Mouse (Mus musculus): ENCODE measurements around the gene Praf2. TPM values are rescaled to one million over a fixed set of nuclear protein-coding genes. Genes with fewer than 3 reads are reported as not detected.

The Praf2 gene
- total and polyA plus RNA-seq, 3 experiments, result 25.7 to 49.1 (median 40.6) TPM

- H3K4me2 ChIP-seq (ENCODE audit: insufficient read depth, low read depth, poor library complexity, severe bottlenecking), result no peak overlapping the region
- no peaks in the 10 kb centered on the region for H3K27me3 ChIP-seq (replicated peaks)
- H3K4me1 ChIP-seq (ENCODE audit: control insufficient read depth in 1 of 2, insufficient read depth in 2 of 2), result peaks cover 3 to 64% of the 10 kb centered on the region in 2 experiments
- DNase-seq (ENCODE audit: extremely low read depth), result no peak
- H3K9ac ChIP-seq (ENCODE audit: insufficient read depth, low read depth), result no peak overlapping the region
- no peak for TF ChIP-seq ZC3H11A (IDR thresholded peaks at IDR 0.05; ENCODE audit: low read depth, low read length)
- H3K27ac ChIP-seq (ENCODE audit: insufficient read depth, low read depth), result no peak overlapping the region
- H3K36me3 ChIP-seq (replicated peaks in 1 of 2; ENCODE audit: control insufficient read depth in 1 of 2, insufficient read depth in 1 of 2, low read length in 1 of 2), result peaks cover 0 to 15% of the 10 kb centered on the region in 2 experiments
- no peaks in the 10 kb centered on the region for H3K9me3 ChIP-seq (replicated peaks; ENCODE audit: low read length)
- H3K4me3 ChIP-seq (replicated peaks in 1 of 3; ENCODE audit: low read depth in 2 of 3, low read length in 2 of 3, poor library complexity in 1 of 3), result no peak overlapping the region
- in situ Hi-C loops (cut with MboI; ENCODE audit: low pct_ligation_motif_present, low pct_unique_long_range_greater_than_20kb, low sequenced_read_pairs) (no loop called here), dilution Hi-C loops (cut with MboI; ENCODE audit: extremely low pct_ligation_motif_present, extremely low pct_unique_long_range_greater_than_20kb, low sequenced_read_pairs) (no loop called here)
- no peaks in the 10 kb centered on the region for H3K79me2 ChIP-seq (replicated peaks; ENCODE audit: control insufficient read depth, extremely low read depth, insufficient read depth, poor library complexity, severe bottlenecking)
Measured at GRCm38 (mm10) chrX:7739336-7740081, 11.3 kb downstream of the Praf2 start.

DNA sequence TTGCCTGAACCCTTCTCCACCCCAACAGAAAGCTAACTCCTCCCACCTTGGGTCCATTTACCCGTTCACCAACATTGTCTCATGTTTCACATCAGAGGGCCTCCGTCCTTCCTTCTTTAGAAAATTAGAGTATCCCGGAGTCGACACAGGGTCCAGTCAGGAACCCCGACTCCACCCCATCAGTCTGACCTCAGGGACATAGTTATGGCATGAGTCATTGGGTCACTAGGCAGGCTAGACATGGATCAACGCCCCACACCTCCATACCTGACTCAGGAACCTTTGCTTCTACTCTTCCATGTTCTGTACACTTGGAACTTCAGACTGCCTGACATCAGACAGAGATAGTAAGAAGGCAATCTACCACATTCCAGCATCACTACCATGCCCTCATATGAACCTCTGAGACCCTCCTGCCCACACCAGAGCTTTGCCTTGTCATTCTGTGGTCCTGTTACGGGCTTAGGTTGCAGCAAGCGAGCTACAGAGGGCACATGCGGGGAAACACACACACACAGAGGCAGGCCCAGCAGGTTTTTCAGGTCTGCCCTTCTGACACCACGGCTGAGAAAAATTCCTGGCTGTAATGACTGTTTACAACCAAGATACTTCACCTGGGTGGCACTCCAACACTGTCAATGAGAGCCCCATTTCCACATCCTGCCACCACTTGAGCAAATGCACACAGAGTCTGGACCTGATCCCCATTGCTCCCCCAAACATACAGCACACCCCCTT is 12.0 kb downstream of the Praf2 start:
- TF ChIP-seq ZC3H11A (IDR thresholded peaks at IDR 0.05; ENCODE audit: low read depth, low read length), result no peak
- TF ChIP-seq TCF12 (IDR thresholded peaks at IDR 0.05; ENCODE audit: low read depth, low read length), result no peak
- no peak for TF ChIP-seq JUND (conservative IDR thresholded peaks at IDR 0.05; ENCODE audit: low read depth, low read length)
- TF ChIP-seq MAFK (IDR thresholded peaks at IDR 0.05; ENCODE audit: insufficient replicate concordance, low read length), result no peak
- no peak for TF ChIP-seq RAD21 (IDR thresholded peaks at IDR 0.05; ENCODE audit: low read depth, low read length)
- no peak for TF ChIP-seq EP300 (IDR thresholded peaks at IDR 0.05; ENCODE audit: low read length)
- no peak for TF ChIP-seq SMC3 (IDR thresholded peaks at IDR 0.05; ENCODE audit: low read depth, low read length)
- Histone ChIP-seq H3K4me3 (replicated peaks in 1 of 3; ENCODE audit: low read depth in 2 of 3, low read length in 2 of 3, poor library complexity in 1 of 3) (no peak overlapping the region), H3K4me1 (ENCODE audit: control insufficient read depth in 1 of 2, insufficient read depth in 2 of 2) (peaks cover 5 to 63% of the 10 kb centered on the region in 2 experiments), H3K79me2 (replicated peaks; ENCODE audit: control insufficient read depth, extremely low read depth, insufficient read depth, poor library complexity, severe bottlenecking) (no peaks in the 10 kb centered on the region), H3K4me2 (ENCODE audit: insufficient read depth, low read depth, poor library complexity, severe bottlenecking) (no peak overlapping the region), H3K9ac (ENCODE audit: insufficient read depth, low read depth) (no peak overlapping the region), H3K36me3 (replicated peaks in 1 of 2; ENCODE audit: control insufficient read depth in 1 of 2, insufficient read depth in 1 of 2, low read length in 1 of 2) (peaks cover 0 to 14% of the 10 kb centered on the region in 2 experiments), H3K27me3 (replicated peaks) (no peaks in the 10 kb centered on the region), H3K27ac (ENCODE audit: insufficient read depth, low read depth) (no peak overlapping the region), H3K9me3 (replicated peaks; ENCODE audit: low read length) (no peaks in the 10 kb centered on the region)
- in situ Hi-C loops (cut with MboI; ENCODE audit: low pct_ligation_motif_present, low pct_unique_long_range_greater_than_20kb, low sequenced_read_pairs) (no loop called here), dilution Hi-C loops (cut with MboI; ENCODE audit: extremely low pct_ligation_motif_present, extremely low pct_unique_long_range_greater_than_20kb, low sequenced_read_pairs) (no loop called here)
- no peak for DNase-seq (ENCODE audit: extremely low read depth)

DNA sequence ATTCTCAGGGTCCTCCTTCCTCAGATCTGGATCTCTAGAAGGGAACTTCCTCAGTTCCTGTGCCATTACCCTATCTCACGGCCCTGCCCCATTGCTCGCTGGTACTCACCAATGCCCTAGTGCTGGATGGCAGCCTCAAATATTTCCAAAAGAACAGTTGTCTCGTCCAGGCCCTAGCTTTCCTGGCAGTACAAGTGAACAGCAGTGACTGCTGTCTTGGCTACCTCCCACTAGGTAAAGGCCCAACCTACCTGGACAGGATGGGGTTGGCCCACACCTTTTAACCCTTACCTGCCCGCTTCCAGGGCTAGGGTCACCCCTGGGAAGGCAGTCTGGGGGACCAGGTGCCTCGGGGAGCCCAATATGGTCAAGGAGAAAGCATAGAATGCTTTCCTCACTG is 12.9 kb downstream of the Praf2 start:
- Histone ChIP-seq H3K9me3 (replicated peaks; ENCODE audit: low read length) (no peaks in the 10 kb centered on the region), H3K36me3 (replicated peaks in 1 of 2; ENCODE audit: control insufficient read depth in 1 of 2, insufficient read depth in 1 of 2, low read length in 1 of 2) (peaks cover 0 to 8% of the 10 kb centered on the region in 2 experiments), H3K79me2 (replicated peaks; ENCODE audit: control insufficient read depth, extremely low read depth, insufficient read depth, poor library complexity, severe bottlenecking) (no peaks in the 10 kb centered on the region), H3K27me3 (replicated peaks) (no peaks in the 10 kb centered on the region), H3K9ac (ENCODE audit: insufficient read depth, low read depth) (no peak overlapping the region), H3K27ac (ENCODE audit: insufficient read depth, low read depth) (no peak overlapping the region), H3K4me3 (replicated peaks in 1 of 3; ENCODE audit: low read depth in 2 of 3, low read length in 2 of 3, poor library complexity in 1 of 3) (no peak overlapping the region), H3K4me2 (ENCODE audit: insufficient read depth, low read depth, poor library complexity, severe bottlenecking) (no peak overlapping the region), H3K4me1 (ENCODE audit: control insufficient read depth in 1 of 2, insufficient read depth in 2 of 2) (peaks cover 7 to 62% of the 10 kb centered on the region in 2 experiments)
- TF ChIP-seq MEF2A (IDR thresholded peaks at IDR 0.05; ENCODE audit: borderline replicate concordance, low read depth, low read length), result no peak
- dilution Hi-C loops (cut with MboI; ENCODE audit: extremely low pct_ligation_motif_present, extremely low pct_unique_long_range_greater_than_20kb, low sequenced_read_pairs) (no loop called here), in situ Hi-C loops (cut with MboI; ENCODE audit: low pct_ligation_motif_present, low pct_unique_long_range_greater_than_20kb, low sequenced_read_pairs) (no loop called here)
- no peak for DNase-seq (ENCODE audit: extremely low read depth)

All from CH12.LX (cell line).